Mouse (Mus musculus) midbrain, embryonic 14.5 days (tissue): ENCODE results near the gene Veph1. TPM values are rescaled to one million over a fixed set of nuclear protein-coding genes. Genes with fewer than 3 reads are reported as not detected.

Experiments
- ATAC-seq: fragments of 200-750 bp; cut with Nextera tagmentation; 2 replicates; pipeline ENCODE4 v1.8.0; 2017; ENCODE audit warnings: moderate number of reproducible peaks, moderate library complexity; ENCODE audit not compliant: low FRiP score, low TSS enrichment
- DNase-seq: peaks from one replicate; pipeline ENCODE4 v3.0.0-alpha.2; 2015
- H3K27ac ChIP-seq: fragments of 300-500 bp; sonication (generic); replicated peaks from 2 replicates; pipeline ENCODE4 v1.5.1; 2014; ENCODE audit warnings: mild to moderate bottlenecking, low read depth, low read length, moderate library complexity
- H3K27me3 ChIP-seq: fragments of 300-500 bp; sonication (generic); 2 replicates; pipeline ENCODE4 v1.6.1; 2014; ENCODE audit warnings: low read length, control low read depth, mixed read lengths; ENCODE audit not compliant: control insufficient read depth, insufficient read depth
- H3K36me3 ChIP-seq: fragments of 300-500 bp; sonication (generic); 2 replicates; pipeline ENCODE4 v1.6.1; 2014; ENCODE audit warnings: low read length, control low read depth; ENCODE audit not compliant: control insufficient read depth, insufficient read depth
- H3K4me1 ChIP-seq: fragments of 300-500 bp; sonication (generic); 2 replicates; pipeline ENCODE4 v1.6.1; 2014; ENCODE audit warnings: mild to moderate bottlenecking, antibody characterized with exemption, low read length, control low read depth; ENCODE audit not compliant: control insufficient read depth, insufficient read depth
- H3K4me2 ChIP-seq: fragments of 300-500 bp; sonication (generic); 2 replicates; pipeline ENCODE4 v1.6.1; 2014; ENCODE audit warnings: mild to moderate bottlenecking, low read length, moderate library complexity
- H3K4me3 ChIP-seq: fragments of 300-500 bp; sonication (generic); replicated peaks from 2 replicates; pipeline ENCODE4 v1.5.1; 2014; ENCODE audit warnings: low read depth, low read length
- H3K9ac ChIP-seq: fragments of 300-500 bp; sonication (generic); replicated peaks from 2 replicates; pipeline ENCODE4 v1.6.1; 2014; ENCODE audit warnings: mild to moderate bottlenecking, low read length, moderate library complexity
- H3K9me3 ChIP-seq: fragments of 300-500 bp; sonication (generic); 2 replicates; pipeline ENCODE4 v1.6.1; 2016; ENCODE audit warnings: low read length, control low read depth, mixed read lengths; ENCODE audit not compliant: control insufficient read depth
- WGBS: fragments of 180-500 bp; shearing (Covaris S2); extraction: QIAGEN DNeasy Blood & Tissue Kit; methylation state at CpG from one replicate; pipeline ENCODE4 v1.1.7; 2014; 5-methylcytosine and 5-hydroxymethylcytosine counted together
- polyA plus RNA-seq: library from polyadenylated mRNA; unstranded; fragments of >200 nt; fragmentation: Nextera tagmentation; extraction: Ambion mirVana; gene quantifications from 2 replicates; pipeline ENCODE4 v1.2.1, GENCODE M21; 2014

Veph1 gene
- polyA plus RNA-seq, 1 experiment from 2014 or later: 10.6 TPM

GRCm38 (mm10) chr3:66314793-66315715 lies 18.4 kb upstream of the Veph1 start:
- Histone ChIP-seq H3K9ac (no peak overlapping the region), H3K27ac (no peak overlapping the region), H3K27me3 (no peaks in the 10 kb centered on the region), H3K4me3 (no peak overlapping the region), H3K36me3 (no peaks in the 10 kb centered on the region), H3K4me2 (no peak overlapping the region), H3K4me1 (no peaks in the 10 kb centered on the region), H3K9me3 (no peaks in the 10 kb centered on the region)
- no peak for DNase-seq
- WGBS: 86% methylated on average over 8 of the region's 8 CpGs
- ATAC-seq: no peak

GRCm38 (mm10) chr3:66310586-66310985 lies 13.9 kb upstream of the Veph1 start:
- ATAC-seq: no peak
- H3K27me3 ChIP-seq: no peaks in the 10 kb centered on the region
- H3K9me3 ChIP-seq: no peaks in the 10 kb centered on the region
- no peak overlapping the region for H3K27ac ChIP-seq
- H3K4me1 ChIP-seq: no peaks in the 10 kb centered on the region
- H3K9ac ChIP-seq: no peak overlapping the region
- H3K4me3 ChIP-seq: no peak overlapping the region
- no peaks in the 10 kb centered on the region for H3K36me3 ChIP-seq
- WGBS: 95% methylated on average over 1 of the region's 1 CpGs
- no peak for DNase-seq
- no peak overlapping the region for H3K4me2 ChIP-seq

GRCm38 (mm10) chr3:66309531-66309930 lies 12.9 kb upstream of the Veph1 start:
- DNase-seq (no peak), ATAC-seq (no peak)
- H3K4me1 ChIP-seq: no peaks in the 10 kb centered on the region
- H3K9ac ChIP-seq: no peak overlapping the region
- no peak overlapping the region for H3K4me2 ChIP-seq
- H3K27ac ChIP-seq: no peak overlapping the region
- no peaks in the 10 kb centered on the region for H3K36me3 ChIP-seq
- H3K4me3 ChIP-seq: no peak overlapping the region
- H3K9me3 ChIP-seq: no peaks in the 10 kb centered on the region
- WGBS: 93% methylated on average over 1 of the region's 1 CpGs
- H3K27me3 ChIP-seq: no peaks in the 10 kb centered on the region

- H3K9ac ChIP-seq: no peak overlapping the region
- peak overlapping the region; percentile 26; the same call in 1 of the 2 replicates for H3K27ac ChIP-seq
- H3K4me3 ChIP-seq: no peak overlapping the region
- 2% methylated on average over 9 of the region's 9 CpGs for WGBS
- peak; percentile 72 for DNase-seq
- ATAC-seq: no peak
- no peaks in the 10 kb centered on the region for H3K36me3 ChIP-seq
- H3K9me3 ChIP-seq: no peaks in the 10 kb centered on the region
- no peaks in the 10 kb centered on the region for H3K27me3 ChIP-seq
- peaks cover 10% of the 10 kb centered on the region; the same call in 1 of the 2 replicates for H3K4me1 ChIP-seq
- H3K4me2 ChIP-seq: peak overlapping the region; percentile 41
Observed at GRCm38 (mm10) chr3:66295236-66295635, 1.4 kb downstream of the Veph1 start.

- DNase-seq (peak; percentile 5), ATAC-seq (no peak)
- Histone ChIP-seq H3K4me1 (peaks cover 10% of the 10 kb centered on the region; the same call in 1 of the 2 replicates), H3K27me3 (no peaks in the 10 kb centered on the region), H3K9me3 (no peaks in the 10 kb centered on the region), H3K4me2 (peak overlapping the region; percentile 41; the same call in 1 of the 2 replicates), H3K27ac (peak overlapping the region; percentile 26; the same call in 1 of the 2 replicates), H3K9ac (no peak overlapping the region), H3K36me3 (no peaks in the 10 kb centered on the region), H3K4me3 (no peak overlapping the region)
- WGBS: 50% methylated on average over 3 of the region's 3 CpGs
Observed at GRCm38 (mm10) chr3:66294729-66295128, 1.9 kb downstream of the Veph1 start.

- Histone ChIP-seq H3K4me1 (peaks cover 10% of the 10 kb centered on the region; the same call in 1 of the 2 replicates), H3K4me2 (peak overlapping the region; percentile 49), H3K4me3 (peak overlapping the region; percentile 18; the same call in 1 of the 2 replicates), H3K36me3 (no peaks in the 10 kb centered on the region), H3K9me3 (no peaks in the 10 kb centered on the region), H3K27ac (0 out of 2 replicates have a peak overlapping the region, but pooled peaks have one; percentile 20), H3K27me3 (no peaks in the 10 kb centered on the region), H3K9ac (peak overlapping the region; percentile 31; the same call in 1 of the 2 replicates)
- ATAC-seq: peak; percentile 38
- 14% methylated on average over 20 of the region's 20 CpGs for whole genome bisulfite sequencing
- DNase-seq: peak; percentile 35
Observed at GRCm38 (mm10) chr3:66292356-66292946, 4.2 kb downstream of the Veph1 start.

GRCm38 (mm10) chr3:66263270-66263669 lies 33.4 kb downstream of the Veph1 start:
- Histone ChIP-seq H3K9ac (no peak overlapping the region), H3K9me3 (no peaks in the 10 kb centered on the region), H3K4me1 (no peaks in the 10 kb centered on the region), H3K4me2 (no peak overlapping the region), H3K36me3 (no peaks in the 10 kb centered on the region), H3K27ac (no peak overlapping the region), H3K27me3 (no peaks in the 10 kb centered on the region), H3K4me3 (no peak overlapping the region)
- 72% methylated on average over 4 of the region's 4 CpGs for WGBS
- DNase-seq (no peak), ATAC-seq (no peak)

GRCm38 (mm10) chr3:66262319-66262718 lies 34.3 kb downstream of the Veph1 start:
- no peaks in the 10 kb centered on the region for H3K27me3 ChIP-seq
- no peaks in the 10 kb centered on the region for H3K9me3 ChIP-seq
- H3K4me3 ChIP-seq: no peak overlapping the region
- no peak overlapping the region for H3K9ac ChIP-seq
- no peak overlapping the region for H3K4me2 ChIP-seq
- H3K4me1 ChIP-seq: no peaks in the 10 kb centered on the region
- WGBS: 41% methylated on average over 5 of the region's 5 CpGs
- ATAC-seq (no peak), DNase-seq (peak; percentile 26)
- no peak overlapping the region for H3K27ac ChIP-seq
- H3K36me3 ChIP-seq: no peaks in the 10 kb centered on the region
